Mouse (Mus musculus): ENCODE data around the gene Gm9508. TPM values are rescaled to one million over a fixed set of nuclear protein-coding genes. Genes with fewer than 3 reads are reported as not detected.
"Not testable (repeated sequence)": the region's sequence is repeated elsewhere in the genome, so short reads cannot be mapped to it uniquely, and the experiment has no call there.

Gm9508 gene
- polyA plus RNA-seq (2015; fragmentation: Nextera tagmentation; extraction: Ambion mirVana) = not detected in 2 replicates

GRCm38 (mm10) chr10:77697133-77697532, at the start of gene Gm9508:
Gene Gm9508 (minus strand): TSS chr10:77697233.
- Histone ChIP-seq H3K9me3 (no peaks in the 10 kb centered on the region), H3K4me2 (no peak within 1 kb of the TSS), H3K9ac (no peak within 1 kb of the TSS), H3K4me3 (replicated peaks) (no peak within 1 kb of the TSS), H3K36me3 (no peaks in the 10 kb centered on the region), H3K27ac (no peak within 1 kb of the TSS), H3K27me3 (replicated peaks) (no peaks in the 10 kb centered on the region), H3K4me1 (no peaks in the 10 kb centered on the region)
- no peak for ATAC-seq (ENCODE audit: insufficient read depth, low FRiP score, low read depth)
- WGBS = 39% methylated on average over 4 of the region's 4 CpGs

GRCm38 (mm10) chr10:77741924-77742688, 45.1 kb upstream of the Gm9508 start, which contains the start of gene Gm18596:
Gene Gm18596 (minus strand): TSS chr10:77742638.
- H3K27ac ChIP-seq; H3K4me2 ChIP-seq; H3K4me1 ChIP-seq; H3K4me3 ChIP-seq (replicated peaks); H3K9ac ChIP-seq; H3K36me3 ChIP-seq; H3K27me3 ChIP-seq (replicated peaks); ATAC-seq (ENCODE audit: insufficient read depth, low FRiP score, low read depth); H3K9me3 ChIP-seq: not testable (repeated sequence)
- WGBS = 53% methylated on average over 5 of the region's 5 CpGs

GRCm38 (mm10) chr10:77738929-77739328, 41.9 kb upstream of the Gm9508 start:
- H3K9ac ChIP-seq = no peak overlapping the region
- H3K4me3 ChIP-seq (replicated peaks) = no peak overlapping the region
- H3K27me3 ChIP-seq (replicated peaks) = no peaks in the 10 kb centered on the region
- H3K36me3 ChIP-seq = no peaks in the 10 kb centered on the region
- no peaks in the 10 kb centered on the region for H3K4me1 ChIP-seq
- no peaks in the 10 kb centered on the region for H3K9me3 ChIP-seq
- no peak for ATAC-seq (ENCODE audit: insufficient read depth, low FRiP score, low read depth)
- H3K4me2 ChIP-seq = no peak overlapping the region
- WGBS = 85% methylated on average over 4 of the region's 4 CpGs
- no peak overlapping the region for H3K27ac ChIP-seq

DNA sequence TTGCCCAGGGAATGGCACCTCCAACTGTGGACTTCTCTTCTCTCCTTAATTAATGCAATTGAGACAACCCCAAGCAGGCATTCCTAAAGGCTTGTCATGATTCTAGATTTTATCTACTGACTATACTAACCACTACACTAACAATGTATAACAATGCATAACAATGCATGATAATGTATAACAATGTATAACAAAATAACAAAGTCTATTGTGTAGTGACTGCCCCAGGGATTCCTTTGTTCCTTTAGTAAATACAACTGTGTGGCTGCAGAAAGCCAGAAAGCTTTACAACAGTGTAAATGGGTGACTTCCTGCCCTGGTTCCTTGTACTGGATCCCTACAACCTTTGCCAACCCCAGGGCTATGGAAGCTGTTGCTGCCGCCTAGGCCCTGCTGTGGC, 38.9 kb upstream of the Gm9508 start:
- no peak overlapping the region for H3K9ac ChIP-seq
- no peaks in the 10 kb centered on the region for H3K4me1 ChIP-seq
- H3K27me3 ChIP-seq (replicated peaks) = no peaks in the 10 kb centered on the region
- no peak overlapping the region for H3K27ac ChIP-seq
- WGBS = 91% methylated on average over 1 of the region's 1 CpGs
- no peaks in the 10 kb centered on the region for H3K36me3 ChIP-seq
- H3K4me3 ChIP-seq (replicated peaks) = no peak overlapping the region
- no peak for ATAC-seq (ENCODE audit: insufficient read depth, low FRiP score, low read depth)
- H3K9me3 ChIP-seq = no peaks in the 10 kb centered on the region
- no peak overlapping the region for H3K4me2 ChIP-seq

GRCm38 (mm10) chr10:77729241-77729640, 32.2 kb upstream of the Gm9508 start:
- H3K4me2 ChIP-seq = no peak overlapping the region
- no peak overlapping the region for H3K27ac ChIP-seq
- no peaks in the 10 kb centered on the region for H3K9me3 ChIP-seq
- H3K4me3 ChIP-seq (replicated peaks) = no peak overlapping the region
- ATAC-seq (ENCODE audit: insufficient read depth, low FRiP score, low read depth) = no peak
- no peaks in the 10 kb centered on the region for H3K4me1 ChIP-seq
- H3K9ac ChIP-seq = no peak overlapping the region
- no peaks in the 10 kb centered on the region for H3K27me3 ChIP-seq (replicated peaks)
- H3K36me3 ChIP-seq = no peaks in the 10 kb centered on the region
- 36% methylated on average over 4 of the region's 4 CpGs for WGBS

GRCm38 (mm10) chr10:77728280-77728679, 31.2 kb upstream of the Gm9508 start:
- ATAC-seq (ENCODE audit: insufficient read depth, low FRiP score, low read depth) = no peak
- Histone ChIP-seq H3K36me3 (no peaks in the 10 kb centered on the region), H3K9me3 (no peaks in the 10 kb centered on the region), H3K4me2 (no peak overlapping the region), H3K4me3 (replicated peaks) (no peak overlapping the region), H3K9ac (no peak overlapping the region), H3K27me3 (replicated peaks) (no peaks in the 10 kb centered on the region), H3K4me1 (no peaks in the 10 kb centered on the region), H3K27ac (no peak overlapping the region)
- 57% methylated on average over 4 of the region's 4 CpGs for WGBS

- no peak within 1 kb of the TSS for H3K4me2 ChIP-seq
- no peaks in the 10 kb centered on the region for H3K36me3 ChIP-seq
- H3K9ac ChIP-seq = no peak within 1 kb of the TSS
- ATAC-seq (ENCODE audit: insufficient read depth, low FRiP score, low read depth) = no peak
- no peaks in the 10 kb centered on the region for H3K27me3 ChIP-seq (replicated peaks)
- no peaks in the 10 kb centered on the region for H3K4me1 ChIP-seq
- H3K9me3 ChIP-seq = no peaks in the 10 kb centered on the region
- 21% methylated on average over 3 of the region's 3 CpGs for WGBS
- H3K27ac ChIP-seq = no peak within 1 kb of the TSS
- no peak within 1 kb of the TSS for H3K4me3 ChIP-seq (replicated peaks)
Measured at GRCm38 (mm10) chr10:77726186-77726585, 29.2 kb upstream of the Gm9508 start, which contains the start of gene Gm10100. Gene Gm10100 (plus strand): TSS chr10:77726486.

GRCm38 (mm10) chr10:77724855-77725254, 27.8 kb upstream of the Gm9508 start:
- no peak overlapping the region for H3K9ac ChIP-seq
- 77% methylated on average over 8 of the region's 8 CpGs for WGBS
- H3K4me1 ChIP-seq = no peaks in the 10 kb centered on the region
- no peaks in the 10 kb centered on the region for H3K9me3 ChIP-seq
- H3K4me3 ChIP-seq (replicated peaks) = no peak overlapping the region
- no peaks in the 10 kb centered on the region for H3K36me3 ChIP-seq
- H3K27ac ChIP-seq = no peak overlapping the region
- no peak overlapping the region for H3K4me2 ChIP-seq
- ATAC-seq (ENCODE audit: insufficient read depth, low FRiP score, low read depth) = no peak
- H3K27me3 ChIP-seq (replicated peaks) = no peaks in the 10 kb centered on the region

DNA sequence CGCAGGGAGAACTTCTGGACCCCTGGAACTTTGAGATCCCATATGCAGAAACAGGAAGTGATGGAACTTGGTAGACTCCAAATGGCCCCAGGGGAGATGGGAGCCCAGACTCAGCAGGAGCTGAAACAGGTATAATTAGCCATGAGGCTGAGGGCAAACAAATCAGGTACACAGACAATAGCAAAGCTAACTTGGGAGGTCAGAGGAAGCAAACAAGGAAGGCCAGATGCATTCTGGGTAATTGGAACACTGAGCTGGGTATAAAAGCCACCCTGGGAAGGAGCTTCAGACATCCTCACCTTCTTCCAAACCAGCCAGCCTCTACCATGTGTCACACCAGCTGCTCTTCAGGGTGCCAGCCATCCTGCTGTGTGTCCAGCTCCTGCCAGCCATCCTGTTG, 23.3 kb upstream of the Gm9508 start, which contains the start of gene Krtap12-1:
Gene Krtap12-1, plus strand, starts transcription at position 301 of the 400 bp plus-strand sequence.
- H3K9ac ChIP-seq; ATAC-seq (ENCODE audit: insufficient read depth, low FRiP score, low read depth); H3K27me3 ChIP-seq (replicated peaks); H3K4me3 ChIP-seq (replicated peaks); H3K4me1 ChIP-seq; H3K4me2 ChIP-seq; H3K27ac ChIP-seq; H3K36me3 ChIP-seq; H3K9me3 ChIP-seq: not testable (repeated sequence)
- WGBS = 72% methylated on average over 1 of the region's 1 CpGs

GRCm38 (mm10) chr10:77715507-77715906, 18.5 kb upstream of the Gm9508 start, which contains the start of gene Gm10142:
Gene Gm10142 (plus strand): TSS chr10:77715807.
- H3K27me3 ChIP-seq (replicated peaks) = no peaks in the 10 kb centered on the region
- no peaks in the 10 kb centered on the region for H3K9me3 ChIP-seq
- H3K4me3 ChIP-seq (replicated peaks) = no peak within 1 kb of the TSS
- no peaks in the 10 kb centered on the region for H3K4me1 ChIP-seq
- no peaks in the 10 kb centered on the region for H3K36me3 ChIP-seq
- 88% methylated on average over 1 of the region's 1 CpGs for WGBS
- H3K27ac ChIP-seq = no peak within 1 kb of the TSS
- no peak for ATAC-seq (ENCODE audit: insufficient read depth, low FRiP score, low read depth)
- no peak within 1 kb of the TSS for H3K9ac ChIP-seq
- no peak within 1 kb of the TSS for H3K4me2 ChIP-seq

DNA sequence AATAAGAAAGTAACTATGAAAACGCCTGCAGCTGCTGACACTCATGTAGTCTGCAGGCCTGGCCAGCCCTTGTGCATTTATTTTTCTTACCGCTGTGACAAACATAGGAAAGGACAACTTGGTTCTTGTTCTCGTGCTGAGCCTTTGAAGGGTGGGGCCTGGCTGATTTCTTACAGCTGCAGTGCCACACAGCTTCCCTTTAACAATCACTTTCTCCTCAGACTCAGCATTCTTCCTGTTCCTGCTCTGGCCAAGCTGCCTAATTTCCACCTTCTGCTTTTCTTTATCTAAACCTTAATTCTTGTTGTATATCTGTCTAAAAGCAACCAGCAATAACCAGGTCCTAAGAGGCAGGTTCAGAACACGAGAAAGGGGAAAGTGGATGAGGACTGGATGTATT, 16.7 kb upstream of the Gm9508 start:
- Histone ChIP-seq H3K36me3 (no peaks in the 10 kb centered on the region), H3K9ac (no peak overlapping the region), H3K9me3 (no peaks in the 10 kb centered on the region), H3K27ac (no peak overlapping the region), H3K27me3 (replicated peaks) (no peaks in the 10 kb centered on the region), H3K4me2 (no peak overlapping the region), H3K4me1 (no peaks in the 10 kb centered on the region), H3K4me3 (replicated peaks) (no peak overlapping the region)
- 51% methylated on average over 4 of the region's 4 CpGs for WGBS
- no peak for ATAC-seq (ENCODE audit: insufficient read depth, low FRiP score, low read depth)

DNA sequence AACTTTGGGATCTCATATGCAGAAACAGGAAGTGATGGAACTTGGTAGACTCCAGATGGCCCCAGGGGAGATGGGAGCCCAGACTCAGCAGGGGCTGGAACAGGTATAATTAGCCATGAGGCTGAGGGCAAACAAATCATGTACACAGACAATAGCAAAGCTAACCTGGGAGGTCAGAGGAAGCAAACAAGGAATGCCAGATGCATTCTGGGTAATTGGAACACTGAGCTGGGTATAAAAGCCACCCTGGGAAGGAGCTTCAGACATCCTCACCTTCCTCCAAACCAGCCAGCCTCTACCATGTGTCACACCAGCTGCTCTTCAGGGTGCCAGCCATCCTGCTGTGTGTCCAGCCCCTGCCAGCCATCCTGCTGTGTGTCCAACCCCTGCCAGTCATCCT, 14.1 kb upstream of the Gm9508 start, which contains the start of gene Gm10024:
Gene Gm10024, plus strand, starts transcription at position 301 of the 400 bp plus-strand sequence.
- not testable (repeated sequence) for H3K27ac ChIP-seq; H3K4me2 ChIP-seq; H3K27me3 ChIP-seq (replicated peaks); H3K9ac ChIP-seq; H3K9me3 ChIP-seq; H3K4me3 ChIP-seq (replicated peaks); H3K4me1 ChIP-seq; ATAC-seq (ENCODE audit: insufficient read depth, low FRiP score, low read depth); H3K36me3 ChIP-seq

Measured in stomach, embryonic 15.5 days (tissue).